Mouse (Mus musculus): ENCODE results near the gene Ppp1r32. TPM values are rescaled to one million over a fixed set of nuclear protein-coding genes. Genes with fewer than 3 reads are reported as not detected.

Gene Ppp1r32
- polyA plus RNA-seq, 1 experiment from 2014 or later = 2.7 TPM

DNA sequence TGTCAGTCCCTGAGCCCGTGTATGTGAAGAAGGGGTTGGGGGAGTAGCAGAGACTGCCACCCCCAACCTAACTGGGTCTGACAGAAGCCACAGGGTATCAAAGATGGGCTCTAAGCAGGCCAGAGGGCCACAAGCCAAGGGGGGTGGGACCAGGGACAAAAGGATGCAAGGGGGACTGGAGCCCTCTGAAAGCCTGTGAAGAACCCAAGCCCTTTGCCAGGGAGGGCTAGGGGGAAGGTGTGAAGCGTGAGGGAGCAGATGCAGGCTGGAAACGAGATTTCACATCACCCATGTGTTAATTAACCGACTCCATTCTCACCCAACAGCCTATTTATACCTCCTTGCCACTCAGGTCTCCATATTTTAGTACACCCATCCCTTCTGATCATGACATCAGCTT, 50.9 kb downstream of the Ppp1r32 start:
- Histone ChIP-seq H3K27me3 (ENCODE audit: insufficient read depth, poor library complexity, severe bottlenecking) (peaks cover 22% of the 10 kb centered on the region), H3K4me1 (replicated peaks) (peaks cover 27% of the 10 kb centered on the region), H3K4me3 (no peak overlapping the region), H3K36me3 (no peaks in the 10 kb centered on the region), H3K27ac (no peak overlapping the region), H3K9me3 (no peaks in the 10 kb centered on the region)
- no peak for DNase-seq (ENCODE audit: low spot score)
- WGBS = 46% methylated on average over 4 of the region's 4 CpGs

DNA sequence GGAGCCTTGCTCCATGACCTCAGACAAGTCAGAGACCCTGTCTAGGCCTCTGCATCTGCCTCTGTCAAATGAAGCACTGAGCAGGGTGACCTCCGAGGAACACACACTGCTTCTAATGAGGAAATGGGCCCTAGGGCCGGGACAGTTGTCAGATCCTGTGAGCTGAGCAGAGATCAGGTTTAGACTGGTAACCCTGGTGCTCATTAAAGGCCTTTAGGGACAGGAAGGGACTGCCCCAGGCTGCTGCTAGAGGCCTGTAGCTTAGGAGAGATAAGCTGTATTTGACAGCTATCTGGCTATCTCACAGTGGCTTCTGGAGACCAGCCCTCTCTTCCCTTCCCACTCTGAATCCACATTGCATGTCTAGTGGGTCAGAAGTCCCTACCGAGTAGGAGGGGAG, 51.3 kb downstream of the Ppp1r32 start:
- Histone ChIP-seq H3K27ac (no peak overlapping the region), H3K36me3 (no peaks in the 10 kb centered on the region), H3K9me3 (no peaks in the 10 kb centered on the region), H3K4me3 (no peak overlapping the region), H3K4me1 (replicated peaks) (peaks cover 32% of the 10 kb centered on the region), H3K27me3 (ENCODE audit: insufficient read depth, poor library complexity, severe bottlenecking) (peaks cover 26% of the 10 kb centered on the region)
- WGBS = 46% methylated on average over 3 of the region's 3 CpGs
- no peak for DNase-seq (ENCODE audit: low spot score)

DNA sequence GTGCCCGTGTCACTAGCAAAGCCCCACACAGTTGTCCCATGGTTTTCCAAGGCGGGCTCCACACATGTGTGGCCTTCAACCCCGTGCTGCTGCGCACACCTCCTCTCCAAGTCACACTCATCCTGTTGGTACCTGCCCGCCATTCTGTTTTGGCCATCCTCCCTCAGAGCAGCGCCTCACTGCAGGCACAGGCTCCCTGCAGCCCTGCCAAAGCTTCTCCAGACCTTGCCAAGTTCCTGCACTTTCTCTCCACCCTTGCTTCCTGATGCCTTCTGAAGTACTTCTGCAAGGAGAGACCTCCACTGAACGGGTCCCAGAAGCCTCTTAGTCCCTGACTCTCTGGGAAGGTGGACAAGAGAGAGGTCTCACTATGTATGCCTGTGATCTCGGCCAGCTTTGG, 53.4 kb downstream of the Ppp1r32 start:
- WGBS = 87% methylated on average over 8 of the region's 8 CpGs
- no peak overlapping the region for H3K27ac ChIP-seq
- no peaks in the 10 kb centered on the region for H3K36me3 ChIP-seq
- no peak for DNase-seq (ENCODE audit: low spot score)
- no peak overlapping the region for H3K4me3 ChIP-seq
- H3K4me1 ChIP-seq (replicated peaks) = peaks cover 49% of the 10 kb centered on the region
- peaks cover 38% of the 10 kb centered on the region for H3K27me3 ChIP-seq (ENCODE audit: insufficient read depth, poor library complexity, severe bottlenecking)
- H3K9me3 ChIP-seq = no peaks in the 10 kb centered on the region

DNA sequence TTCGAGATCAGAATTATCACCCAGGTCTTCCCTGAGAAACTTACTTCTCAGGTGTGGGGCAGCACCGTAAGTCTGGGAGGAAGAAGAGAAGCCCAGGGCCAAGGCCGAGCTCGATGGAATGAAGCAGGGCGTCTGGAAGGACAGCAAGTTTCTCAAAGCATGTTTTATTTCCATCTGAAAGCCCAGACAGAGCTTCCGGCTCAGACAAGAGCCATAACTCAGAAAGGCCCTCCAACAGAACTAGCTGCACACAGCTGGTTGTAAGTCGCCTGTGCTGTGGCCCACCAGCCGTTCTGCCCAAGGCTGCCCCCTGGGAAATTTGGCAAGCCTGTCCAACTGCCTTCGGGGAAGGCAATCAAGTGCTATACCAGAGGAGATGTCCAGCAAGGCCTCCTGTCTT, 55.3 kb downstream of the Ppp1r32 start:
- Histone ChIP-seq H3K9me3 (no peaks in the 10 kb centered on the region), H3K36me3 (no peaks in the 10 kb centered on the region), H3K27ac (no peak overlapping the region), H3K4me3 (no peak overlapping the region), H3K27me3 (ENCODE audit: insufficient read depth, poor library complexity, severe bottlenecking) (peaks cover 51% of the 10 kb centered on the region), H3K4me1 (replicated peaks) (peaks cover 59% of the 10 kb centered on the region)
- WGBS = 82% methylated on average over 9 of the region's 9 CpGs
- no peak for DNase-seq (ENCODE audit: low spot score)

DNA sequence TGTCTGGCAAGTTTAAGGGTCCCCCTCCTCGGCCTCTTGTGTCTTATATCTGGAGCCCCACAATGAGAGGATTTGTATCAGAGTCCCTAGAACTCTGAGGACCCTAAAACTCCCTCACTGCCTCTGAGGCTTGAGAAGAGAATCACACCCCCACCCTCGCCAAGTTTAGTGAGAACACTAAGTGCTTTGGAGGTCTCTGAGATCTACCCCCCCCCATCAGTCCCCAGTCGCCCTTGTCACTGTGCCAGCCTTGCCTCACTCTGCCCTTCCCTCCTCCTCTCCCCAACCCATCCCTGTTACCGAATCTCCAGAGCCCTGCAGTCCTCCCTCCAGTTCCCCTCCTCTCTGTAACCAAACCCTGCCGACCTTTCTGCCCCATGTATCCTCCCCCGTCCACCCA, 55.9 kb downstream of the Ppp1r32 start:
- peaks cover 56% of the 10 kb centered on the region for H3K27me3 ChIP-seq (ENCODE audit: insufficient read depth, poor library complexity, severe bottlenecking)
- H3K4me1 ChIP-seq (replicated peaks) = peaks cover 65% of the 10 kb centered on the region
- 47% methylated on average over 6 of the region's 6 CpGs for WGBS
- H3K4me3 ChIP-seq = no peak overlapping the region
- DNase-seq (ENCODE audit: low spot score) = no peak
- no peaks in the 10 kb centered on the region for H3K36me3 ChIP-seq
- H3K27ac ChIP-seq = peak overlapping the region; percentile 73; the same call in 1 of the 2 replicates
- no peaks in the 10 kb centered on the region for H3K9me3 ChIP-seq

DNA sequence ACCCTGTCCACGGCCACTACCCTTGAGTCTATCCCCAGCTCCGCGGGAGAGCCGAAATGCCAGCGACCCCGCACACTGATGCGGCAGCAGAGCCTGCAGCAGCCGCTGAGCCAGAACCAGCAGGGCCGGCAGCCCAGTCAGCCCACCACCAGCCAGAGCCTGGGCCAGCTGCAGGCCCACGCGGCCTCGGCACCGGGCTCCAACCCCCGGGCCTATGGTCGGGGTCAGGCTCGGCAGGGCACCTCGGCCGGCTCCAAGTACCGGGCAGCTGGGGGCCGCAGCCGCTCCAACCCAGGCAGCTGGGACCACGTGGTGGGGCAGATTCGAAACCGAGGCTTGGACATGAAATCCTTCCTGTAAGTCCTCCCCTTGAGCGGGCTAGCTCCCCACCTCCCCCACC, 56.4 kb downstream of the Ppp1r32 start:
- DNase-seq (ENCODE audit: low spot score) = peak; percentile 26
- Histone ChIP-seq H3K27me3 (ENCODE audit: insufficient read depth, poor library complexity, severe bottlenecking) (peaks cover 61% of the 10 kb centered on the region), H3K4me3 (0 out of 2 replicates have a peak overlapping the region, but pooled peaks have one; percentile 26), H3K36me3 (no peaks in the 10 kb centered on the region), H3K4me1 (replicated peaks) (peaks cover 65% of the 10 kb centered on the region), H3K27ac (peak overlapping the region; percentile 73), H3K9me3 (no peaks in the 10 kb centered on the region)
- 26% methylated on average over 25 of the region's 25 CpGs for WGBS

DNA sequence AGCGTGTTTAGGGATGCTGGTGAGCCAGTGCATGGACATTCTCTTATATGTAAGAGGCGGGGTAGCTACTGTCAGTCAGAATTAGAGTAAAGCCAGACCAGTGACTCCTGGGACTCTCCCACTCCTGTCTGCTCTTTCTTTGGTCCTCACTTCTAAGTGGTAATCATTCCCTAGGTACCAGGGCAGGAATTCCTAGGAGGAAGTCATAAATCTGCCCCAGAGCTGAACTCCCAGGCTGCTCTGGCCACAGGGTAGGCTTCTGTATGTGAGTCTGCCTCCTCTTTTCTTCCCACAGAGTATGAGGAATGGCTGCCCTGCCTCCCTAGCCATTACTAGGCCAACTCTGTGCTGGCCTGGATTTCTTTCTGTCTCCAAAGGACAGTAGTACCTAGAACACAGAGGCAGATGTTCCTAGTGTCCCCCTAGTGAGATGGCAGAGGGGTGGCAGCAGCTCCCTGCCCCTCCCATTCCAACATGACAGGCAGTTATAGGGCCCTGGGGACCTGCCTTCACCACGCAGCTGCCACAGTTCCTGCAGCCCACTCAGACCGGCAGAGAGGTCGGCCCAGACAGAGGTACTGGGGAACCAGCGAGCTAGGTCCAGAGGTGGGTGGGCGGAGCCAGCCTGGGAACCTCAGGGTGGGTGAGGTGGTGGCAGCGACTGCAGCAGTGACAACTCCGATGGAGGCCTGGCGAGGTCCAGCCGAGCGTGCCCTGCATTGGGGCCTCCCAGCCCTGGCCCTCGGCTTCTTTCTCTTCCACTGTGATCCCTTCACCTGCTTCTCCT, 57.1 kb downstream of the Ppp1r32 start:
- H3K4me3 ChIP-seq = 0 out of 2 replicates have a peak overlapping the region, but pooled peaks have one; percentile 26

DNA sequence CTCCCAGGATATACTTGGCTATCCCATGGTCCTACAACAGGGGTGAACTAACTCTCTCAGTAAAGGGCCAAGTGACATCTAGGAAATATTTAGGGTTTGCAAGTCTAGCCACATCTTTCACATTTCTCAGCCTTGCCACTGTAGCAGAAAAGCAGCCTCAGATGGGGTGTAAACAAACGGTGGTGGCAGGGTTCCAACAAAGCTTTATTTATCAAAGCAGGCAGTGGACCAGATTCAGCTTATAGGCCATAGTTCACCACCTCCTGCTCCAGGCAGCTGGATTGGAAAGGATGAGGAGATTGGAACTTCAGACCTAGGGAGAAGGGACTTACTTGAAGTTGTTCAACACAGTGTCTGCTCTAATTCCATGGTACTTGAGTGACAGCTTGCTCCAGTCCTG, 58.0 kb downstream of the Ppp1r32 start:
- no peaks in the 10 kb centered on the region for H3K36me3 ChIP-seq
- no peak for DNase-seq (ENCODE audit: low spot score)
- H3K9me3 ChIP-seq = no peaks in the 10 kb centered on the region
- peaks cover 68% of the 10 kb centered on the region for H3K4me1 ChIP-seq (replicated peaks)
- H3K27me3 ChIP-seq (ENCODE audit: insufficient read depth, poor library complexity, severe bottlenecking) = peaks cover 64% of the 10 kb centered on the region
- 57% methylated on average over 1 of the region's 1 CpGs for WGBS
- H3K4me3 ChIP-seq = no peak overlapping the region
- H3K27ac ChIP-seq = no peak overlapping the region

More for the DNA sequence above, 57.1 kb downstream of the Ppp1r32 start:
- Histone ChIP-seq H3K4me1 (replicated peaks) (peaks cover 65% of the 10 kb centered on the region), H3K9me3 (no peaks in the 10 kb centered on the region), H3K36me3 (no peaks in the 10 kb centered on the region), H3K27ac (peak overlapping the region; percentile 73), H3K27me3 (ENCODE audit: insufficient read depth, poor library complexity, severe bottlenecking) (peaks cover 67% of the 10 kb centered on the region)
- WGBS = 46% methylated on average over 13 of the region's 13 CpGs
- no peak for DNase-seq (ENCODE audit: low spot score)

Other genes with a start within 250 kb of the Ppp1r32 start
- 2.1 and 2.7 TPM in 2 replicates for gene Myrf, start 242.2 kb downstream of the Ppp1r32 start, polyA plus RNA-seq (2016; fragmentation: Nextera tagmentation; extraction: Ambion mirVana)
- 2.1 and 3.4 TPM in 2 replicates for gene Dagla, start 178.1 kb downstream of the Ppp1r32 start, polyA plus RNA-seq (2016; fragmentation: Nextera tagmentation; extraction: Ambion mirVana)
- 0.98 and 1.5 TPM in 2 replicates for gene Syt7, start 93.8 kb downstream of the Ppp1r32 start, polyA plus RNA-seq (2016; fragmentation: Nextera tagmentation; extraction: Ambion mirVana)
- 1.9 and 2.0 TPM in 2 replicates for gene Lrrc10b, start 25.5 kb downstream of the Ppp1r32 start, polyA plus RNA-seq (2016; fragmentation: Nextera tagmentation; extraction: Ambion mirVana)
- gene Cpsf7, start 42.3 kb upstream of the Ppp1r32 start, polyA plus RNA-seq (2016; fragmentation: Nextera tagmentation; extraction: Ambion mirVana) = 55.4 and 65.4 TPM in 2 replicates
- gene Sdhaf2, start 43.2 kb upstream of the Ppp1r32 start, polyA plus RNA-seq (2016; fragmentation: Nextera tagmentation; extraction: Ambion mirVana) = 62.4 and 63.2 TPM in 2 replicates
- gene Tmem216, start 73.3 kb upstream of the Ppp1r32 start, polyA plus RNA-seq (2016; fragmentation: Nextera tagmentation; extraction: Ambion mirVana) = 59.1 and 61.8 TPM in 2 replicates
- gene Cyb561a3, start 94.2 kb upstream of the Ppp1r32 start, polyA plus RNA-seq (2016; fragmentation: Nextera tagmentation; extraction: Ambion mirVana) = 14.2 and 17.0 TPM in 2 replicates
- 62.4 and 66.3 TPM in 2 replicates for gene Tmem138, start 94.4 kb upstream of the Ppp1r32 start, polyA plus RNA-seq (2016; fragmentation: Nextera tagmentation; extraction: Ambion mirVana)
- 461 and 484 TPM in 2 replicates for gene Ddb1, start 122.4 kb upstream of the Ppp1r32 start, polyA plus RNA-seq (2016; fragmentation: Nextera tagmentation; extraction: Ambion mirVana)
- 21.6 and 23.3 TPM in 2 replicates for gene Tkfc, start 122.7 kb upstream of the Ppp1r32 start, polyA plus RNA-seq (2016; fragmentation: Nextera tagmentation; extraction: Ambion mirVana)
- 0.89 and 1.0 TPM in 2 replicates for gene Vwce, start 151.3 kb upstream of the Ppp1r32 start, polyA plus RNA-seq (2016; fragmentation: Nextera tagmentation; extraction: Ambion mirVana)
- not detected in 2 replicates for gene Pga5, start 195.1 kb upstream of the Ppp1r32 start, polyA plus RNA-seq (2016; fragmentation: Nextera tagmentation; extraction: Ambion mirVana)
- 36.7 and 40.7 TPM in 2 replicates for gene Vps37c, start 205.8 kb upstream of the Ppp1r32 start, polyA plus RNA-seq (2016; fragmentation: Nextera tagmentation; extraction: Ambion mirVana)